Comparison of ENCODE assay signal across 8 mouse cellular contexts in genomic region chr8:124585718-124586425, GRCm38 (mm10). TPM values are rescaled to one million over a fixed set of nuclear protein-coding genes. Genes with fewer than 3 reads are reported as not detected.
A peak's percentile ranks its signal among the peaks of the same experiment; 100 is the strongest.
DNase-seq lines count a peak whose midpoint lies in the region; TF ChIP-seq lines count a peak whose summit lies in the region.

No protein-coding gene starts in this region.

- TF ChIP-seq CTCF in left cerebral cortex, adult 2 months (IDR thresholded peaks at IDR 0.05): no peak

- no peak overlapping the region for H3K4me3 ChIP-seq in left cerebral cortex, adult 2 months
- H3K4me3 ChIP-seq in heart, embryonic 10.5 days: no peak overlapping the region

- no peaks in the 10 kb centered on the region for H3K27me3 ChIP-seq in heart, embryonic 10.5 days (ENCODE audit: insufficient read depth, poor library complexity, severe bottlenecking)

- no peaks in the 10 kb centered on the region for H3K9me3 ChIP-seq in heart, embryonic 10.5 days

- H3K36me3 ChIP-seq in heart, embryonic 10.5 days: no peaks in the 10 kb centered on the region

- H3K4me1 ChIP-seq in heart, embryonic 10.5 days: peaks cover 13% of the 10 kb centered on the region

- intact Hi-C loops in left cerebral cortex, adult 2 months (cut with DNase I): no loop called here
- intact Hi-C loops in left cerebral cortex, postnatal 25 days (cut with DNase I): no loop called here

- DNase-seq in left cerebral cortex, adult 2 months (ENCODE audit: extremely low spot score in 1 of 2, low spot score in 2 of 2): no peak
- DNase-seq in left cerebral cortex, postnatal 25 days (ENCODE audit: low spot score in 2 of 2): no peak
- peak; percentile 59 for DNase-seq in cerebellum, adult 11 months
- DNase-seq in heart, embryonic 10.5 days (ENCODE audit: low spot score): no peak
- DNase-seq in lung, postnatal 14 days: peak; percentile 23
- peak; percentile 19 for DNase-seq in yolk sac, embryonic 10.5 days (ENCODE audit: low spot score)
- no peak for DNase-seq in urinary bladder, postnatal 10 days (ENCODE audit: low spot score)
- no peak for DNase-seq in spleen, postnatal 10 days (ENCODE audit: low spot score in 2 of 2)

- H3K27ac ChIP-seq in left cerebral cortex, adult 2 months: 0 out of 2 replicates have a peak overlapping the region, but pooled peaks have one; percentile 28
- peak overlapping the region; percentile 32; the same call in 1 of the 2 replicates for H3K27ac ChIP-seq in heart, embryonic 10.5 days

- 58% methylated on average over 3 of the region's 3 CpGs for WGBS in heart, embryonic 10.5 days

RNA-seq across cellular contexts. Expression of gene Capn9, which starts 10.0 kb away (rescaled TPM):
- total RNA-seq in left cerebral cortex, adult 2 months (2021): not detected
- under 1 TPM in 1 of 2 experiments, not detected in 1; 0.21 TPM for total RNA-seq in left cerebral cortex, postnatal 25 days (2021)
- polyA plus RNA-seq in heart, embryonic 10.5 days (2016; fragmentation: Nextera tagmentation; extraction: Ambion mirVana): not detected in 2 replicates

RNA-seq across cellular contexts. Expression of gene Agt, which starts 16.4 kb away (rescaled TPM):
- total RNA-seq in left cerebral cortex, adult 2 months (2021): 10 to 100 TPM; 13.3 to 17.8 TPM
- total RNA-seq in left cerebral cortex, postnatal 25 days (2021): 10 to 100 TPM; 21.5 to 23.9 TPM
- 0.26 and 0.84 TPM in 2 replicates for polyA plus RNA-seq in heart, embryonic 10.5 days (2016; fragmentation: Nextera tagmentation; extraction: Ambion mirVana)

Comparison
In these comparisons a context has a peak if more than half of its experiments do, and no peak if none do; other contexts are left out.
1. DNase-seq: peak in cerebellum, adult 11 months (single experiment), lung, postnatal 14 days (single experiment) and yolk sac, embryonic 10.5 days (single experiment); none in left cerebral cortex, adult 2 months (0 of 2), left cerebral cortex, postnatal 25 days (0 of 2), heart, embryonic 10.5 days (single experiment), urinary bladder, postnatal 10 days (single experiment) and spleen, postnatal 10 days (0 of 2).